Mouse (Mus musculus) myocyte (in vitro differentiated cells): ENCODE measurements around the gene Gm17304.

Source experiments
- MAX ChIP-seq: IDR thresholded peaks from one replicate; pipeline ENCODE4 v1.6.1; 2011; ENCODE audit warnings: low read depth, mild to moderate bottlenecking, control low read depth
- MYOG ChIP-seq, 3 experiments: IDR thresholded peaks; one replicate each; pipeline ENCODE4 v1.6.1; 2011; ENCODE audit warnings: control low read depth in 2 of 3, low read depth in 2 of 3, mild to moderate bottlenecking in 2 of 3; ENCODE audit not compliant: insufficient read length in 2 of 3, control insufficient read depth in 1 of 3, insufficient read depth in 1 of 3
- POLR2A ChIP-seq: IDR thresholded peaks from one replicate; pipeline ENCODE4 v1.6.1; 2011; ENCODE audit warnings: low read depth, mild to moderate bottlenecking, control low read depth, moderate library complexity; ENCODE audit not compliant: insufficient read length
- POLR2AphosphoS2 ChIP-seq: IDR thresholded peaks from one replicate; pipeline ENCODE4 v1.6.1; 2011; ENCODE audit warnings: low read depth, control low read depth; ENCODE audit not compliant: insufficient read length
- REST ChIP-seq: IDR thresholded peaks from one replicate; pipeline ENCODE4 v1.6.1; 2011; ENCODE audit warnings: mild to moderate bottlenecking, control low read depth, moderate library complexity; ENCODE audit not compliant: insufficient read depth, insufficient read length
- TCF12 ChIP-seq: IDR thresholded peaks from one replicate; pipeline ENCODE4 v1.6.1; 2011; ENCODE audit warnings: mild to moderate bottlenecking, control low read depth; ENCODE audit not compliant: poor library complexity, insufficient read depth, severe bottlenecking

DNA sequence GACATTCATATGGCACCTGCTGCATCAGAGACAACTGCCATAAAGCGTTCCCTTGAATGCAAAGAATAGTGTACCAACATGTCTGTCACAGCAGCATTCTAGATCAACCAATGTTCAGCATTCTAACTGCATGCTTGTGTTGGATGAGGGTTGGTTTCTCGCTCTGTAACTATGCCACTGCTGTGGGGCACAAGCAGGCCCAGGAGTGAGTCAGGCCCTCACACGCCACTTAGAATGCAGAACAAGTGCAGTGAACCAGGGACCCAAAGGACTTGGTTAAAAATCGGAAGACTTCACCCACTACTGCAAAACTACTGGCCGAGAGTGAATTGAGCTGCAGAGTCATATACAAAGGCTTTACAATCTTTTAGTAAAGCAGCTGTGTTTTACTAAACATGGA lies 13.3 kb downstream of the Gm17304 start:
- TF ChIP-seq MYOG (IDR thresholded peaks at IDR 0.05; ENCODE audit: control insufficient read depth in 1 of 3, insufficient read depth in 1 of 3, insufficient read length in 2 of 3, low read depth in 2 of 3) (no peak), TCF12 (no peak), POLR2A (no peak), POLR2AphosphoS2 (no peak), REST (no peak), MAX (no peak)
